Mouse (Mus musculus) limb, embryonic 14.5 days (tissue): ENCODE results near the gene Rasal1. TPM values are rescaled to one million over a fixed set of nuclear protein-coding genes. Genes with fewer than 3 reads are reported as not detected.

ENCODE experiments used
- ATAC-seq: fragments of 200-750 bp; cut with Nextera tagmentation; 2 replicates; pipeline ENCODE4 v1.8.0; 2017; ENCODE audit warnings: low read depth, moderate number of reproducible peaks, moderate TSS enrichment; ENCODE audit not compliant: low FRiP score
- DNase-seq: peaks from one replicate; pipeline ENCODE4 v3.0.0-alpha.2; 2015; ENCODE audit warnings: low spot score
- H3K27ac ChIP-seq: fragments of 300-500 bp; sonication (generic); replicated peaks from 2 replicates; pipeline ENCODE4 v1.5.1; 2014; ENCODE audit warnings: low read depth, mild to moderate bottlenecking, low read length, moderate library complexity, mixed read lengths
- H3K27me3 ChIP-seq: fragments of 300-500 bp; sonication (generic); 2 replicates; pipeline ENCODE4 v1.6.1; 2014; ENCODE audit warnings: low read length, mixed read lengths; ENCODE audit not compliant: control insufficient read depth, insufficient read depth
- H3K36me3 ChIP-seq: fragments of 300-500 bp; sonication (generic); 2 replicates; pipeline ENCODE4 v1.6.1; 2014; ENCODE audit warnings: mild to moderate bottlenecking, low read length, moderate library complexity, mixed read lengths; ENCODE audit not compliant: control insufficient read depth, insufficient read depth
- H3K4me1 ChIP-seq: fragments of 300-500 bp; sonication (generic); 2 replicates; pipeline ENCODE4 v1.6.1; 2014; ENCODE audit warnings: antibody characterized with exemption, low read length, mixed read lengths; ENCODE audit not compliant: control insufficient read depth, insufficient read depth
- H3K4me2 ChIP-seq: fragments of 300-500 bp; sonication (generic); replicated peaks from 2 replicates; pipeline ENCODE4 v1.6.1; 2014; ENCODE audit warnings: low read depth, mild to moderate bottlenecking, low read length, moderate library complexity; ENCODE audit not compliant: severe bottlenecking
- H3K4me3 ChIP-seq: fragments of 300-500 bp; sonication (generic); replicated peaks from 2 replicates; pipeline ENCODE4 v1.5.1; 2014; ENCODE audit warnings: low read length
- H3K9ac ChIP-seq: fragments of 300-500 bp; sonication (generic); 2 replicates; pipeline ENCODE4 v1.6.1; 2014; ENCODE audit warnings: mild to moderate bottlenecking, low read depth, low read length, moderate library complexity; ENCODE audit not compliant: severe bottlenecking
- H3K9me3 ChIP-seq: fragments of 300-500 bp; sonication (generic); 2 replicates; pipeline ENCODE4 v1.6.1; 2016; ENCODE audit warnings: low read length; ENCODE audit not compliant: control insufficient read depth
- POLR2A ChIP-seq: fragments of 200-500 bp; IDR thresholded peaks from 2 replicates; pipeline ENCODE4 v1.8.0; 2012; ENCODE audit warnings: inconsistent platforms, mild to moderate bottlenecking, moderate library complexity, borderline replicate concordance; ENCODE audit not compliant: insufficient read depth, insufficient read length; ENCODE audit errors: extremely low read depth
- WGBS: fragments of 180-500 bp; shearing (Covaris S2); extraction: QIAGEN DNeasy Blood & Tissue Kit; methylation state at CpG from one replicate; pipeline ENCODE4 v1.1.7; 2014; 5-methylcytosine and 5-hydroxymethylcytosine counted together
- polyA plus RNA-seq, 2 experiments: library from polyadenylated mRNA; depleted of rRNA in 1 of 2; stranded (reverse) in 1 of 2; unstranded in 1 of 2; fragments of >200 nt; fragmentation: Nextera tagmentation in 1 of 2; extraction: Ambion mirVana in 1 of 2; gene quantifications; 2 replicates each; pipeline versions ENCODE4 v1.2.1 to v1.2.3; 2012 to 2014

The Rasal1 gene
- polyA plus RNA-seq, 2 experiments: 0.19 to 1.0 TPM

GRCm38 (mm10) chr5:120671865-120672264 is 23.3 kb downstream of the Rasal1 start:
- Histone ChIP-seq H3K9ac (no peak overlapping the region), H3K4me2 (no peak overlapping the region), H3K4me1 (no peaks in the 10 kb centered on the region), H3K36me3 (no peaks in the 10 kb centered on the region), H3K4me3 (no peak overlapping the region), H3K9me3 (no peaks in the 10 kb centered on the region), H3K27me3 (no peaks in the 10 kb centered on the region), H3K27ac (no peak overlapping the region)
- TF ChIP-seq POLR2A: no peak
- DNase-seq (no peak), ATAC-seq (no peak)
- WGBS: 84% methylated on average over 3 of the region's 3 CpGs

DNA sequence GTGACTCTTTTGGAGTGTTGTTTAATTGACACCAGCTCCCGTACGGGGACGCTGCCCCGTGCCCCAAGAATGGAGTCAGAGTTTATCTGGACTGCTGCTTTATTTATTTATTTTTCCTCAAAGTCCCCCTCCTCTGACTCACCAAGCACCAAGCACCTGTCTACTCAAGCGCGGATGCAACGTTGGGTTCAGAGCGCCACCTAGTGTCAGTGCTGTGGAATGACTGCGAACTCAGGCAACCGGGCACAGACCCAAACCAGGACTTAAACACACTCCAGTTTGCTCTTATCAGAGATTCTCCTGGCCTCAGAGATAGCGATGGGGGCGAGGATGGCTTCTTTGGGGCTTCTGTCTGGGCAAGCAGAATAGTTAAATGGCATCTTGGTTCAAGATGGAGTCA is 25.0 kb downstream of the Rasal1 start:
- WGBS: 15% methylated on average over 12 of the region's 12 CpGs

DNA sequence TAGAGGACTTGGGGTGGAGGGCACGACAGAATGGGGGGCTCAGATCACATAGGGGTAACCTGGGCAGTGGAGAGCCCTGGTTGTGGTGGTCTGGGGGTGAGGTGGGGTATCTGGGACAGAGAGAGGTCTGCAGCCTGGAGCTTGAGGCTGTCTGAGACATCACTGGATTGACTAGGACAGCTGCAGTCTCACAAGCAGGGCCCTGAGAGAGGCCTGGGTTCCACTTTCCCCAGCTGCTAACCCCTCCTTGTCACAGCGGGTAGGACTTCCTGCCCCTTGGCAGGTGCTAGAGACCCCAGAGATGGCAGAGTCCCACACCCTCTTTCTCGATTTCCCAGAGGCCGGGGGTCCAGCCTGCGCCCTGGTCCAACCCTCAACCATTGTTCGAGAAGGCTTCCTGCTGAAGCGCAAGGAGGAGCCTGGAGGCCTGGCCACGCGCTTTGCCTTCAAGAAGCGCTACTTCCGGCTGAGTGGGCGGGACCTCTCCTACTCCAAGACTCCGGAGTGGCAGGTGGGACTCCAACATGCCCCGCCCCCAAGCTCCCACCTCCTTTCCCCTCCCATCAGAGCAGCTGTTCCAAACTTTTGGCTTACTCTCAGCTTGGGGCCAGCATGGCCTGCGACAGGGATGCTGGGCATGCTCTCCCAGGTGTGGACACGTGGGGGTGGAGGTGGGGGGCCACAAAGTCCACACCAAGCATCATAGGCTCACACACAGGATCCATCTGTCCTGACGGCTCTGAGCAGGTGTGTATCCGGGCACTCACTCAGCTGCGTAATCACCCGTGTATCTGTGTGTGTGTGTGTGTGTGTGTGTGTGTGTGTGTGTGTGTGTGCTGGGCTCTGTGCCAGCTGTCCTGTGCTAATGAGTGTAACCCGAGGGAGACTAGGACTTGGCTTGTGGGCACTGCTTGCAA is 25.9 kb downstream of the Rasal1 start:
- H3K9me3 ChIP-seq: no peaks in the 10 kb centered on the region
- no peak overlapping the region for H3K4me3 ChIP-seq
- 32% methylated on average over 19 of the region's 21 CpGs for WGBS
- H3K27ac ChIP-seq: no peak overlapping the region
- H3K4me2 ChIP-seq: no peak overlapping the region
- H3K27me3 ChIP-seq: no peaks in the 10 kb centered on the region
- DNase-seq (peak; percentile 74), ATAC-seq (peak; percentile 74)
- TF ChIP-seq POLR2A: no peak
- H3K9ac ChIP-seq: no peak overlapping the region
- H3K36me3 ChIP-seq: no peaks in the 10 kb centered on the region
- no peaks in the 10 kb centered on the region for H3K4me1 ChIP-seq

More for the DNA sequence above, 25.0 kb downstream of the Rasal1 start:
- ATAC-seq (no peak), DNase-seq (peak; percentile 51)
- H3K9ac ChIP-seq: no peak overlapping the region
- no peak overlapping the region for H3K27ac ChIP-seq
- no peaks in the 10 kb centered on the region for H3K36me3 ChIP-seq
- H3K27me3 ChIP-seq: no peaks in the 10 kb centered on the region
- no peaks in the 10 kb centered on the region for H3K9me3 ChIP-seq
- no peak for TF ChIP-seq POLR2A
- H3K4me1 ChIP-seq: no peaks in the 10 kb centered on the region
- H3K4me3 ChIP-seq: no peak overlapping the region
- no peak overlapping the region for H3K4me2 ChIP-seq

GRCm38 (mm10) chr5:120677516-120677915 is 28.9 kb downstream of the Rasal1 start:
- DNase-seq (no peak), ATAC-seq (no peak)
- 23% methylated on average over 2 of the region's 2 CpGs for WGBS
- Histone ChIP-seq H3K4me1 (peaks cover 6% of the 10 kb centered on the region), H3K36me3 (no peaks in the 10 kb centered on the region), H3K27ac (no peak overlapping the region), H3K4me2 (no peak overlapping the region), H3K9ac (no peak overlapping the region), H3K4me3 (no peak overlapping the region), H3K27me3 (peaks cover 6% of the 10 kb centered on the region; the same call in 1 of the 2 replicates), H3K9me3 (no peaks in the 10 kb centered on the region)
- no peak for TF ChIP-seq POLR2A

- H3K9me3 ChIP-seq: 0 out of 2 replicates have a peak, but pooled peaks cover under 1% of the 10 kb centered on the region
- ATAC-seq (peak; percentile 91), DNase-seq (peak; percentile 98)
- peak overlapping the region; percentile 43; the same call in 1 of the 2 replicates for H3K27ac ChIP-seq
- H3K36me3 ChIP-seq: no peaks in the 10 kb centered on the region
- WGBS: 4% methylated on average over 23 of the region's 24 CpGs
- peaks cover 13% of the 10 kb centered on the region; the same call in 1 of the 2 replicates for H3K27me3 ChIP-seq
- peak overlapping the region; percentile 50 for H3K9ac ChIP-seq
- no peak for TF ChIP-seq POLR2A
- H3K4me2 ChIP-seq: peak overlapping the region; percentile 65
- peak overlapping the region; percentile 32 for H3K4me3 ChIP-seq
- peaks cover 6% of the 10 kb centered on the region for H3K4me1 ChIP-seq
Observed at GRCm38 (mm10) chr5:120679676-120680555, 31.3 kb downstream of the Rasal1 start.
